Mouse (Mus musculus) CD4-positive, CD25-positive, alpha-beta regulatory T cell, adult 4 months (primary cell): ENCODE data around the gene Rab15. TPM values are rescaled to one million over a fixed set of nuclear protein-coding genes. Genes with fewer than 3 reads are reported as not detected.
A peak's percentile ranks its signal among the peaks of the same experiment; 100 is the strongest.

Source experiments
- ATAC-seq: one replicate; pipeline ENCODE4 v1.8.0; 2017
- polyA plus RNA-seq, 2 experiments: library from polyadenylated mRNA; unstranded; fragments of 100-300 nt; shearing (Covaris generic); gene quantifications; one replicate each; pipeline ENCODE4 v1.2.1; 2017

The Rab15 gene
- polyA plus RNA-seq, 2 experiments from 2014 or later = not detected

GRCm38 (mm10) chr12:76778305-76779083 is 44.2 kb downstream of the Rab15 start:
- peak; percentile 94 for ATAC-seq

DNA sequence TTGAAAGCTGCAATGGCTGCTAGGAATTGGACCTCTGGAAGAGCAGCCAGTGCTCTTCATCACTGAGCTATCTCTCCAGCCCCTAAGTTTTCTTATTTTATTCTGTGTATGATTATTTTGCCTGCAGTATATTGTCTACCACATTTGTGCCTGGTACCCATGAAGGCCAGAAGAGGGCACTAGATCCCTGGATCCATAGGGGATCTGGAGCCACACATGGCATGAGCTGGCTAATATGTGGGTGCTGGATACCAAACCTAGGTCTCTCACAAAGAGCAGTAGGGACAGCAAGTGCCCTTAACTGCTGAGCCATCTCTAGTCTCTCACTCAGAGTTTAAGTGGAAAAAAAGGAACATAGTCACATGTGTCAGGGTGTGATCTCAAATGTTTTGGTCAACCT is 44.9 kb downstream of the Rab15 start:
- no peak for ATAC-seq

GRCm38 (mm10) chr12:76776898-76777297 is 45.8 kb downstream of the Rab15 start:
- ATAC-seq = no peak

GRCm38 (mm10) chr12:76775132-76775531 is 47.6 kb downstream of the Rab15 start:
- no peak for ATAC-seq

DNA sequence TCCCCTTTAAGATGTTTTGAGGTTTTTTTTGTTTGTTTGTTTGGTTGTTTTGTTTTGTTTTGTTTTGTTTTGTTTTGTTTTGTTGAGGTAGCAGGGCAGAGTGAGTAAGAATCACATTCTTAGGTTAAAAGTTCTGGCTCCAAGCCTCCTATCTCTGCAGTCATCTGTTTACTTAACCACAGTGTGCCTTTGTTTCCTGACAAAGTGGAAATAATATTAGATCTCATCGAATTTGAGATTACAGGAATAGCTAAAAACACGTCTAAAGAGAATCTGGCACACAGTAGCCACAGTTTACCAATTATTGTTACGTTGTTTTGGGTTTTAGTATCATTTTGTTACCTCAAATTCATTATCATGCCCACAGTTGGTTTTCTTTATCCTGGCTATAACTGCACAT is 48.1 kb downstream of the Rab15 start:
- no peak for ATAC-seq

DNA sequence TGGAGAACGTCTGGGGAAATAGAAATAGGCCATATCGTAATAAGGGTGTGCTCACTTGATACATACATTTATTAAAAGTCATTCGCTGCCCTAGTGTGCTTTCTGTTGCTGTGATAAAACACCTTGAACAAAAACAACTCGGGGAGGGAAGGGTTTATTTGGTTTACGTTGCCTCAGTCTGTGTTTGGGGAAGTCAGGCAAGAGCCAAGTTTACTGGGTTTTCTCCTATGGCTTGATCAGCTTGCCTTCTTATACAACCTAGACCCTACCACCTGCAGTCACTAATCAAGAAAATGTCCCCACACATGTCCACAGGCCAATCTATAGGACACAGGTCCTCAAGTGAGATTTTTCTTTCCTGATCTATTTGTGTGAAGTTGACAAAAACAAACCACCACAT is 51.2 kb downstream of the Rab15 start:
- no peak for ATAC-seq

- ATAC-seq = no peak
Measured at GRCm38 (mm10) chr12:76770841-76771500, 51.7 kb downstream of the Rab15 start.

DNA sequence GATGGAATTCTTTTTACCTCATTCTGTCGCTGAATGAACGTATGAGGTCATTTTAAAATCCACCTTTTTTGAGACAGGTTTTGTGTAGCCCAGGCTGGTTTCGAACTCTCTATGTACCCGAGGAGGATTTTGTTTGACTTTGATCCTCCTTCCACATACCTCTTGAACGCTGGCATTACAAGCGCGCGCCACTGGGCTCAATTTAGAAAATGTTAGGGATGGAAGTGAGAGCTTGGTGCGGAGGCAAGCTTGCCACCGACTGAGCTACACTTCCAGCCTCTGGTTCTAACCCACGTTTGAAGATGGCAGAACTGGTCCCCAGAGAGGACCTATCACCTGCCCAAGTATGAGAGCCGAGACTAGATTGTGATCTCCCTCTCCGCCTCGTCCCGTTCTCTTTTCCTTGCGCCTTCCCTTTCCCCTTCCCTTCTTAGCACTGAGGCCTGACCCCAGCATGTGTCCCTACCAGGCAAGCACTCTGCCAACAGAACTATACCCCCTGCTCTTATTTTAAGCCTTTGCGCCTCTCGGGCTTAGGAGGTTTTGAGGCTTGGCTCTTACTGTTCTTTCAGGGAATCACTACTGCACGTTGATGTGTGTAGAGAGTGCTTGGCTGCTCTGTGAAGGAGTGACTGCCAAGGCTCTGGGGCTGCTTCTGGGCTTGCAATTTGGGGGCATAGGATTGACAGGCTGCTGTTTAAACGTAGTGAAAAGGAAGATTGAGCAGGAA is 56.6 kb downstream of the Rab15 start:
- no peak for ATAC-seq

GRCm38 (mm10) chr12:76765354-76765851 is 57.3 kb downstream of the Rab15 start, which contains the start of the genes Churc1 and Fntb:
TSS of gene Churc1 (plus strand) at chr12:76765538.
TSS of gene Fntb (plus strand) at chr12:76765589.
- ATAC-seq = peak; percentile 96

DNA sequence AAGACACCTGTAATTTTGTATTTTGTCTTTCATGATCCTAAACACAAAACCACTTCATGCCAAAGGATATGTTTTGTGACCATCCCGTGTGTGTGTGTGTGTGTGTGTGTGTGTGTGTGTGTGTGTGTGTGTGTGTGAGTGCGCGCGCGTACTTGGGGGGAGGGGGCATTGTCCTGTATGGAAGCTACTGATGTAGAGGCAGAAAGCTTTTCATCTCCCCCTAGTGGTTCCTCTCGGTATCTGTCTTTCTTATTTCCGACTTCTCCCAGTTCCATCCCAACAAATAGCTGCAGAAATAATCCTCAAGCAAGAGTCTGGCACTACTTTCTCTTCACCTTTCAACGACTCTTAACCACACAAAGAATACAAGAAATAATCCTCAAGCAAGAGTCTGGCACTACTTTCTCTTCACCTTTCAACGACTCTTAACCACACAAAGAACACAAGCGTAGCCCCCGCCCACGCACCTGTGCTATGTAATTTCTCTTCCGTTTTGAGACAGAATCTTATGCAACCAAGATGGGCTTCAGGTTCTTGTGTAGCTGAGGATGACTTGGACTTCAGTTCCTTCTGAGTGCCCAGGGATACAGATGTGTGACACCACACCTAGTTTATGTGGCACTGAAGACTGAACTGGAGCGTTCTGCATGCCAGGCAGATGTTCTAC is 69.9 kb downstream of the Rab15 start:
- ATAC-seq = peak; percentile 98

DNA sequence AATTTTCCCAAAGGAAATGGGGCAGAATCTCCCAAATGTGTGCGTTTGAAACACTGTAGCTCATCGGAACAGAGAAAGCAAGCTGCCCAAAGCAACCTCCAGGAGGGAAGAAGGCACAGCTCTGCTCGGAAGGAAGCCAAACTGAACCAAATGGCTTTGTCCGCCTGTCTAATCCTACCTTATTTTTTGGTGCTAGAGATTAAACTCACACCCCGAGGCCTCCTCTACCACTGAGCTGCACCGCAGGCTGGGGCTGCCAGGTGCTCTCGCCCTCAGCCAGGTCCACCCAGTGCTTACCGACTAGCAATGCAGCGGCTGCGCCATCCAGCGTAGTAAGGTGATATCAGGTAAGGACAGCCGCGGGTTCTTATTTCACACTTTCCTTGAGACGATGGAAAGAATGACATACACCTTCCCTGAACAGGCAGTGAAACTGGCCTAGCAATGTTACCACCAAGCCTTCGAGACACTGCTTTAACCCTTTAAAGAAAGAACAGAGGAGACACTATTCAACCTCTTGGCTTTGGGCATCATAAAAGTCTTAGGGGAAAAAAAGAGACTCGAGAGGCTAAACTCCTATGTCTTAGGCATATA is 71.7 kb downstream of the Rab15 start:
- no peak for ATAC-seq

Other genes starting within 250 kb of the Rab15 start
- gene Sptb, start 112.4 kb downstream of the Rab15 start, polyA plus RNA-seq = under 1 TPM; 0.23 to 0.44 TPM
- 100 to 1,000 TPM; 129 to 145 TPM for gene Churc1, start 57.4 kb downstream of the Rab15 start, polyA plus RNA-seq
- gene Fntb, start 57.3 kb downstream of the Rab15 start, polyA plus RNA-seq = 10 to 100 TPM; 28.8 to 30.3 TPM
- gene Gpx2, start 27.4 kb downstream of the Rab15 start, polyA plus RNA-seq = not detected
- 100 to 1,000 TPM in 1 of 2 experiments, 10 to 100 TPM in 1; 38.1 to 126 TPM for gene Max, start 139.3 kb upstream of the Rab15 start, polyA plus RNA-seq